Mouse (Mus musculus): ENCODE measurements around the gene Riox2.

Riox2 gene

GRCm38 (mm10) chr16:59521752-59522423 is 50.3 kb downstream of the Riox2 start:
- DNase-seq = no peak

GRCm38 (mm10) chr16:59526939-59527338 is 55.4 kb downstream of the Riox2 start:
- DNase-seq = no peak

GRCm38 (mm10) chr16:59529570-59529969 is 58.0 kb downstream of the Riox2 start:
- DNase-seq = no peak

GRCm38 (mm10) chr16:59531243-59531642 is 59.7 kb downstream of the Riox2 start:
- no peak for DNase-seq

DNA sequence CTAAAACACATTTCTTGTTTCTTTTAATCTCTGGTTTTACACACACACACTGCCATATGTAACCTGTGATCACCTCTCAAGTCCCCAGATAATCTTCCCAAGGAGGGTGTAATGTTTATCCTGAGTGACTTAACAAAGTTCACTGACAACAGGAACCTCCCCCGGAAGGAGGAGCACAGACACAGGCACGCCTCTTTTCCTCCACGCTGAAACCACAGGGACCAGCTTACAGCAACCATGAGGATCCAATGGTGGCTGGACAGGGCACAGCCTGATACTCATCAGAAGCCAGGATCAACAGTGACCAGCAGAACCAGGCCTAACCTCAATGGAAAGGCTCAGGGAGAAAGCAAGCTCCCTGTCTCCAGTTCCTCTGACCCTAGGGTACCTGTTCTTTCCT is 61.0 kb downstream of the Riox2 start:
- no peak for DNase-seq

DNA sequence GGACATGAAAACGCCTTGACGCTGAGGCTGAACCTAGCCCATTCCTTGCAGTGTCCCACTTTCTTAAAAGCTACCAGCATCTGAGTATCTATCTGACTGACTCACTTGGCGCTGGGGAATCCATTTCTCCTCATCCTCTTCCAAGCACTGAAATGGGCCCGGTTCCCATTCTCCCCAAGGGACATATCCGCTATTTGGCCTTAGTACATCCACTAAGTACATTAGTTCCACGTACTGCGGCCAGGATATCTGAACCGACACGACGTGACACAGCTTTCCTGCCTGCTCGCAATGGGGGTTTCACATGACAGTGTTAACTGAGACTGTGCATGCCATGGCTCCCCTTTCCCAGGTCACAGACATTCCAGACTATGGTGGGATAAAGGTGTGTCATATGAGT is 62.8 kb downstream of the Riox2 start:
- no peak for DNase-seq

- no peak for DNase-seq
Measured at GRCm38 (mm10) chr16:59535673-59536072, 64.1 kb downstream of the Riox2 start.

- no peak for DNase-seq
Measured at GRCm38 (mm10) chr16:59540944-59541343, 69.4 kb downstream of the Riox2 start.

GRCm38 (mm10) chr16:59541382-59541781 is 69.8 kb downstream of the Riox2 start:
- DNase-seq = no peak

All from kidney, postnatal 10 days (tissue).